Mouse (Mus musculus) myocyte (in vitro differentiated cells): ENCODE measurements around the gene Fam92b. TPM values are rescaled to one million over a fixed set of nuclear protein-coding genes. Genes with fewer than 3 reads are reported as not detected.

Experiments used
- H3K27me3 ChIP-seq: one replicate; pipeline ENCODE4 v1.6.1; 2011; ENCODE audit not compliant: control insufficient read depth, insufficient read depth, insufficient read length
- H3K36me3 ChIP-seq: one replicate; pipeline ENCODE4 v1.6.1; 2011; ENCODE audit not compliant: control insufficient read depth, insufficient read depth
- H3K4me2 ChIP-seq: one replicate; pipeline ENCODE4 v1.6.1; 2011; ENCODE audit warnings: low read depth, control low read depth
- H3K4me3 ChIP-seq: one replicate; pipeline ENCODE4 v1.5.1; 2011; ENCODE audit warnings: mild to moderate bottlenecking, control low read depth, moderate library complexity
- H3K79me2 ChIP-seq: one replicate; pipeline ENCODE4 v1.6.1; 2011; ENCODE audit not compliant: control insufficient read depth, insufficient read depth
- H3ac ChIP-seq: one replicate; pipeline ENCODE4 v1.6.1; 2011; ENCODE audit not compliant: control insufficient read depth, insufficient read length
- CEBPB ChIP-seq: IDR thresholded peaks from 2 replicates; pipeline ENCODE4 v1.6.1; 2011; ENCODE audit warnings: mild to moderate bottlenecking, moderate library complexity; ENCODE audit not compliant: poor library complexity, insufficient read depth, severe bottlenecking
- E2F4 ChIP-seq: IDR thresholded peaks from one replicate; pipeline ENCODE4 v1.6.1; 2011; ENCODE audit warnings: mild to moderate bottlenecking, control low read depth, moderate library complexity; ENCODE audit not compliant: insufficient read depth
- MAX ChIP-seq: IDR thresholded peaks from one replicate; pipeline ENCODE4 v1.6.1; 2011; ENCODE audit warnings: low read depth, mild to moderate bottlenecking, control low read depth
- MYOD1 ChIP-seq, 3 experiments: IDR thresholded peaks; one replicate each; pipeline ENCODE4 v1.6.1; 2011; ENCODE audit warnings: control low read depth in 2 of 3, low read depth in 2 of 3, mild to moderate bottlenecking in 2 of 3, moderate library complexity in 1 of 3; ENCODE audit not compliant: insufficient read length in 2 of 3, control insufficient read depth in 1 of 3
- MYOG ChIP-seq, 3 experiments: IDR thresholded peaks; one replicate each; pipeline ENCODE4 v1.6.1; 2011; ENCODE audit warnings: control low read depth in 2 of 3, low read depth in 2 of 3, mild to moderate bottlenecking in 2 of 3; ENCODE audit not compliant: insufficient read length in 2 of 3, control insufficient read depth in 1 of 3, insufficient read depth in 1 of 3
- POLR2A ChIP-seq: IDR thresholded peaks from one replicate; pipeline ENCODE4 v1.6.1; 2011; ENCODE audit warnings: low read depth, mild to moderate bottlenecking, control low read depth, moderate library complexity; ENCODE audit not compliant: insufficient read length
- POLR2AphosphoS2 ChIP-seq: IDR thresholded peaks from one replicate; pipeline ENCODE4 v1.6.1; 2011; ENCODE audit warnings: low read depth, control low read depth; ENCODE audit not compliant: insufficient read length
- REST ChIP-seq: IDR thresholded peaks from one replicate; pipeline ENCODE4 v1.6.1; 2011; ENCODE audit warnings: mild to moderate bottlenecking, control low read depth, moderate library complexity; ENCODE audit not compliant: insufficient read depth, insufficient read length
- SRF ChIP-seq: IDR thresholded peaks from one replicate; pipeline ENCODE4 v1.6.1; 2011; ENCODE audit warnings: low read depth; ENCODE audit not compliant: control insufficient read depth, insufficient read length
- TCF12 ChIP-seq: IDR thresholded peaks from one replicate; pipeline ENCODE4 v1.6.1; 2011; ENCODE audit warnings: mild to moderate bottlenecking, control low read depth; ENCODE audit not compliant: poor library complexity, insufficient read depth, severe bottlenecking
- TCF3 ChIP-seq: IDR thresholded peaks from one replicate; pipeline ENCODE4 v1.6.1; 2011; ENCODE audit warnings: low read depth, control low read depth; ENCODE audit not compliant: insufficient read length
- USF1 ChIP-seq: IDR thresholded peaks from one replicate; pipeline ENCODE4 v1.6.1; 2011; ENCODE audit warnings: low read depth, mild to moderate bottlenecking, control low read depth, moderate library complexity
- polyA plus RNA-seq: library from polyadenylated mRNA; unstranded; fragments of >200 nt; fragmentation: generic; extraction: Trizol; gene quantifications from one replicate; pipeline ENCODE4 v1.2.1, GENCODE M21; 2012; ENCODE audit warnings: missing spikeins

The Fam92b gene
- polyA plus RNA-seq, 1 experiment, result not detected

- Histone ChIP-seq H3K4me2 (no peak overlapping the region), H3ac (no peak overlapping the region)
- TF ChIP-seq MAX (no peak), CEBPB (no peak), REST (no peak), SRF (no peak), TCF3 (no peak), TCF12 (no peak)
Observed at GRCm38 (mm10) chr8:120119931-120120330, 57.3 kb downstream of the Fam92b start.

DNA sequence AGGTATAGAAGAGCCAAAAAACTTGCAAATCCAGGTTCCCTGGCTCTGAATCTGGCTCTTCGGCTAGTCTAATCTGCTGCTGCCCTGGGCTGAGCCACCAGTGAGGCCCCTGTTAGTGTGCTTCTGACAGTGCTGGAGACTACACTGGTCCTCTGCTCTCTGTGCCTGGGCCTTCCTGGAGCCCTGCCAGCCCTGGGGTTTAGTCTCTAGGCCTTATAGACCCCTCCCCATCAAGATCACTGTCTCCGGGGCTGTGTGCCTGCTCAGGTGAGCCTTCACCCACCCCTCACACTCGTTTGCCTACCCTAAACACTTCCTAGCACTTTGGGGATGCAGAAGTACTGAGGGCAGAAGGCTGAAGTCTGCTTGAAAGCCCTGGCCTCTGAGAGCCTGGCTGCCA is 57.8 kb downstream of the Fam92b start:
- TF ChIP-seq USF1, result no peak
- TF ChIP-seq TCF12, result no peak
- TF ChIP-seq MYOD1 (IDR thresholded peaks at IDR 0.05; ENCODE audit: control insufficient read depth in 1 of 3, insufficient read length in 2 of 3, low read depth in 2 of 3), result no peak
- no peak for TF ChIP-seq POLR2A
- no peak for TF ChIP-seq E2F4
- no peak for TF ChIP-seq SRF
- TF ChIP-seq MAX, result no peak
- TF ChIP-seq CEBPB, result no peak
- H3K27me3 ChIP-seq, result no peaks in the 10 kb centered on the region
- no peaks in the 10 kb centered on the region for H3K79me2 ChIP-seq
- H3K36me3 ChIP-seq, result no peaks in the 10 kb centered on the region
- H3K4me2 ChIP-seq, result peak overlapping the region; percentile 14
- H3K4me3 ChIP-seq, result no peak overlapping the region
- H3ac ChIP-seq, result no peak overlapping the region

More at GRCm38 (mm10) chr8:120119931-120120330, 57.3 kb downstream of the Fam92b start:
- no peaks in the 10 kb centered on the region for H3K79me2 ChIP-seq
- no peaks in the 10 kb centered on the region for H3K27me3 ChIP-seq
- no peak overlapping the region for H3K4me3 ChIP-seq
- H3K36me3 ChIP-seq, result no peaks in the 10 kb centered on the region

DNA sequence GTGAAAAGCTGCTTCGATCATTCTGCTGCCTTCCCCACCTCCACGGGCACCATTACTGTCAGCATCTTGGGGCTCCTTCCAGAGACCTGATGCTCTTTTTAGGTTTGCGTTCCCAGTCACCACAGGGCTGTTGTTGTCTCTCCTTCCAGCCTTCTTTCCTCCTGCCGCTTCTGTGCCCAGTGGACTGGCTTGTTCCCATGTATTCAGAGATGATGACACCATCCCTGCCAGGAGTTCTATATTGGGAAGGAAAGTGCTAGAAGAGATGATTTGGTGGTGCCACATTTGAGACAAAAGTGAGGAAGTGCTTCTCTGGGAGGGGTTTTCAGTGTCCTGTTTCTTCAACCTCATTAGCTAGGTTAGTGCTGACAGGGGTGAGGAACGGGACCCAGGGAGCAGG is 58.4 kb downstream of the Fam92b start:
- TF ChIP-seq MAX (no peak), USF1 (no peak), E2F4 (no peak), MYOG (IDR thresholded peaks at IDR 0.05; ENCODE audit: control insufficient read depth in 1 of 3, insufficient read depth in 1 of 3, insufficient read length in 2 of 3, low read depth in 2 of 3) (no peak), POLR2AphosphoS2 (no peak)
- Histone ChIP-seq H3K79me2 (no peaks in the 10 kb centered on the region), H3ac (no peak overlapping the region), H3K4me3 (no peak overlapping the region), H3K36me3 (no peaks in the 10 kb centered on the region), H3K27me3 (no peaks in the 10 kb centered on the region), H3K4me2 (peak overlapping the region; percentile 14)

- no peak overlapping the region for H3K4me2 ChIP-seq
- no peak overlapping the region for H3K4me3 ChIP-seq
- no peaks in the 10 kb centered on the region for H3K36me3 ChIP-seq
- H3ac ChIP-seq, result no peak overlapping the region
- H3K79me2 ChIP-seq, result no peaks in the 10 kb centered on the region
- no peak for TF ChIP-seq USF1
- no peak for TF ChIP-seq POLR2AphosphoS2
- no peak for TF ChIP-seq TCF3
- TF ChIP-seq MYOG (IDR thresholded peaks at IDR 0.05; ENCODE audit: control insufficient read depth in 1 of 3, insufficient read depth in 1 of 3, insufficient read length in 2 of 3, low read depth in 2 of 3), result no peak
- no peak for TF ChIP-seq MAX
- no peak for TF ChIP-seq E2F4
- TF ChIP-seq TCF12, result no peak
- TF ChIP-seq REST, result no peak
- no peak for TF ChIP-seq CEBPB
- TF ChIP-seq POLR2A, result no peak
- no peak for TF ChIP-seq MYOD1 (IDR thresholded peaks at IDR 0.05; ENCODE audit: control insufficient read depth in 1 of 3, insufficient read length in 2 of 3, low read depth in 2 of 3)
- TF ChIP-seq SRF, result no peak
- H3K27me3 ChIP-seq, result no peaks in the 10 kb centered on the region
Observed at GRCm38 (mm10) chr8:120118162-120118561, 59.1 kb downstream of the Fam92b start.

GRCm38 (mm10) chr8:120116600-120116999 is 60.7 kb downstream of the Fam92b start:
- TF ChIP-seq MAX (no peak), TCF12 (no peak), SRF (no peak), REST (no peak), E2F4 (no peak), POLR2A (no peak), MYOG (IDR thresholded peaks at IDR 0.05; ENCODE audit: control insufficient read depth in 1 of 3, insufficient read depth in 1 of 3, insufficient read length in 2 of 3, low read depth in 2 of 3) (no peak), TCF3 (no peak), CEBPB (no peak), USF1 (no peak), MYOD1 (IDR thresholded peaks at IDR 0.05; ENCODE audit: control insufficient read depth in 1 of 3, insufficient read length in 2 of 3, low read depth in 2 of 3) (no peak), POLR2AphosphoS2 (no peak)
- H3K4me3 ChIP-seq, result no peak overlapping the region
- no peaks in the 10 kb centered on the region for H3K27me3 ChIP-seq
- peak overlapping the region; percentile 7 for H3K4me2 ChIP-seq
- H3K36me3 ChIP-seq, result no peaks in the 10 kb centered on the region
- no peaks in the 10 kb centered on the region for H3K79me2 ChIP-seq
- no peak overlapping the region for H3ac ChIP-seq

Other genes with a start within 250 kb of the Fam92b start
- 0.07 TPM for gene Crispld2, start 185.0 kb downstream of the Fam92b start, polyA plus RNA-seq
- gene Zdhhc7, start 76.0 kb downstream of the Fam92b start, polyA plus RNA-seq, result 31.7 TPM
- 9.4 TPM for gene 6430548M08Rik, start 63.3 kb downstream of the Fam92b start, polyA plus RNA-seq
- 14.7 TPM for gene Gse1, start 51.0 kb upstream of the Fam92b start, polyA plus RNA-seq